Mouse (Mus musculus): ENCODE measurements around the gene Fam172a.
A peak's percentile ranks its signal among the peaks of the same experiment; 100 is the strongest.

Gene Fam172a

GRCm38 (mm10) chr13:78198391-78198870, 496.6 kb downstream of the Fam172a start:
- no peak for DNase-seq (ENCODE audit: low read depth, low spot score)

GRCm38 (mm10) chr13:78198871-78199641, 497.2 kb downstream of the Fam172a start:
- DNase-seq (ENCODE audit: low read depth, low spot score) = no peak

GRCm38 (mm10) chr13:78199642-78200160, 497.9 kb downstream of the Fam172a start, which contains the start of gene Nr2f1:
Gene Nr2f1, minus strand, starts transcription at chr13:78199757.
- no peak for DNase-seq (ENCODE audit: low read depth, low spot score)

- DNase-seq (ENCODE audit: low read depth, low spot score) = peak; percentile 81
These were observed 498.6 kb downstream of the Fam172a start for GRCm38 (mm10) chr13:78200407-78200806.

- DNase-seq (ENCODE audit: low read depth, low spot score) = peak; percentile 92
These were observed 499.4 kb downstream of the Fam172a start for GRCm38 (mm10) chr13:78200991-78201870.

GRCm38 (mm10) chr13:78201871-78202565, 500.2 kb downstream of the Fam172a start:
- no peak for DNase-seq (ENCODE audit: low read depth, low spot score)

GRCm38 (mm10) chr13:78202574-78203347, 500.9 kb downstream of the Fam172a start:
- no peak for DNase-seq (ENCODE audit: low read depth, low spot score)

- no peak for DNase-seq (ENCODE audit: low read depth, low spot score)
These were observed 501.7 kb downstream of the Fam172a start for GRCm38 (mm10) chr13:78203348-78204061.

- no peak for DNase-seq (ENCODE audit: low read depth, low spot score)
These were observed 503.6 kb downstream of the Fam172a start for GRCm38 (mm10) chr13:78205426-78205825.

GRCm38 (mm10) chr13:78206891-78207430, 505.1 kb downstream of the Fam172a start:
- DNase-seq (ENCODE audit: low read depth, low spot score) = no peak

GRCm38 (mm10) chr13:78207796-78208645, 506.2 kb downstream of the Fam172a start:
- DNase-seq (ENCODE audit: low read depth, low spot score) = no peak

GRCm38 (mm10) chr13:78208689-78209410, 507.0 kb downstream of the Fam172a start:
- DNase-seq (ENCODE audit: low read depth, low spot score) = no peak

- DNase-seq (ENCODE audit: low read depth, low spot score) = no peak
These were observed 507.8 kb downstream of the Fam172a start for GRCm38 (mm10) chr13:78209611-78210028.

GRCm38 (mm10) chr13:78210029-78210747, 508.4 kb downstream of the Fam172a start:
- DNase-seq (ENCODE audit: low read depth, low spot score) = no peak

- DNase-seq (ENCODE audit: low read depth, low spot score) = no peak
These were observed 508.9 kb downstream of the Fam172a start for GRCm38 (mm10) chr13:78210748-78211089.

GRCm38 (mm10) chr13:78211231-78212010, 509.6 kb downstream of the Fam172a start:
- no peak for DNase-seq (ENCODE audit: low read depth, low spot score)

GRCm38 (mm10) chr13:78212111-78212510, 510.3 kb downstream of the Fam172a start:
- no peak for DNase-seq (ENCODE audit: low read depth, low spot score)
